Mouse (Mus musculus) bone marrow macrophage, adult 2 months (primary cell): ENCODE data around the gene Zfp654.

Experiments
- CTCF ChIP-seq: IDR thresholded peaks from 2 replicates; pipeline ENCODE4 v1.5.1; 2012; ENCODE audit warnings: low read depth, mild to moderate bottlenecking, low read length, moderate library complexity
- POLR2A ChIP-seq: IDR thresholded peaks from 2 replicates; pipeline ENCODE4 v1.6.1; 2012; ENCODE audit warnings: mild to moderate bottlenecking, low read depth, low read length, borderline replicate concordance

DNA sequence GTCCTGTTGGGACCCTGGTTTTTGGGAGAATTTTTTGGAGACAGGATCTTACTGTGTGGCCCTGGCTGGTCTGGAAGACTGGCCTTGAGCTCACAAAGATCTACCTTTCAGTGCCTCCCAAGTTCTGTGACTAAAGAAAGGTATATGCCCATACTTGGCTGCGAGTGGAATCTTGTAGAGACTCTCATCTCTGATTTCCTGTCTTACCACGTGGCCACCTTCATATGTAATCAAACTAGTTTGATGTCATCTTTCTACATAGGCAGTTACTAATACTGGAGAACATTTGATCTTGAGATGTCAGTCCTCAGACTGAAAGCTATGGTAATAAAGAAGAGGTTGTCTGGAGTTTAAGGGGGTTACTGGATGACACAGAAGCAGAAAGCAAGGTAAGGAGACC is 30.0 kb upstream of the Zfp654 start:
- TF ChIP-seq POLR2A (no peak), CTCF (no peak)
